Mouse (Mus musculus) forebrain, embryonic 10.5 days (tissue): ENCODE measurements around the gene Sox2. TPM values are rescaled to one million over a fixed set of nuclear protein-coding genes. Genes with fewer than 3 reads are reported as not detected.
A peak's percentile ranks its signal among the peaks of the same experiment; 100 is the strongest.

Source experiments
- microRNA counts: library from miRNA; unstranded; fragments of <30 nt; microRNA quantifications from one replicate; lab custom pipeline; 2017
- microRNA-seq: library from miRNA; unstranded; fragments of <30 nt; microRNA quantifications from one replicate; pipeline ENCODE4, GENCODE M21; 2017
- polyA plus RNA-seq: library from polyadenylated mRNA; unstranded; fragments of >200 nt; fragmentation: Nextera tagmentation; extraction: Ambion mirVana; gene quantifications from 2 replicates; pipeline ENCODE4 v1.2.1, GENCODE M21; 2016

Sox2 gene
- polyA plus RNA-seq, 1 experiment from 2014 or later, result 29.3 TPM

MicroRNAs within 50 kb of the gene (microRNA counts, 519-probe panel; counts per million panel counts)
- 341 counts per million, percentile 65 among the panel's probes with 10 or more counts for microRNA mmu-miR-1897-3p (lab: Ali Mortazavi, UCI)

Small RNA genes within 50 kb of the gene (microRNA-seq; reads per million reads assigned to microRNA genes)
- gene Mir1897, result not detected
